Mouse (Mus musculus) lung, postnatal 25 days (tissue): ENCODE measurements at regions not wholly inside any gene's neighbourhood (a gene's known extent, or its start where the extent isn't known, plus 50 kb on each side); places are given as distances from the start of the nearest gene placed in this dataset.

Source experiments
- DNase-seq: peaks from one replicate; pipeline ENCODE4 v3.0.0; 2022; ENCODE audit warnings: low spot score

DNA sequence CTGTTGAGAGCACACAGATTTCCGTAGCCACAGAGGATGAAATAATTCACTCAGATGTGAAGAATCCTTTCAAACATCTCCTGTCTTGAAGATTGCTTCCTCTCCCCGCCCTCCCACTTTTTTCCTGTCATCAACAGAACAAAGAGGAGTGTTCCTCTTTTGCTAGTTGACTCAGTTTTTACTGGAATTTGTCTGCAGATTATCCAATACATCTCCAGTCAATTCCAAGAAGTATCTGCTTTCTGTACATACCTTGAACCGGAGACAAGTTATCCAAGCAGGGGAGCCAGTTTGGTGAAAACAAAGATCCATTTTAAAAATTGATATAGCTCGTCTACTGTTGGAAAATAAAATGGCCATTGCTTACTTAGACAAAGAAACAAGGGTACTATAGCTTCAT is 328.5 kb downstream of the Ttll7 start:
- DNase-seq, result no peak

- DNase-seq, result no peak
Measured at GRCm38 (mm10) chr3:147181501-147182365, 329.6 kb downstream of the Ttll7 start.

- DNase-seq, result no peak
Measured at GRCm38 (mm10) chr3:147182366-147182875, 330.3 kb downstream of the Ttll7 start.

DNA sequence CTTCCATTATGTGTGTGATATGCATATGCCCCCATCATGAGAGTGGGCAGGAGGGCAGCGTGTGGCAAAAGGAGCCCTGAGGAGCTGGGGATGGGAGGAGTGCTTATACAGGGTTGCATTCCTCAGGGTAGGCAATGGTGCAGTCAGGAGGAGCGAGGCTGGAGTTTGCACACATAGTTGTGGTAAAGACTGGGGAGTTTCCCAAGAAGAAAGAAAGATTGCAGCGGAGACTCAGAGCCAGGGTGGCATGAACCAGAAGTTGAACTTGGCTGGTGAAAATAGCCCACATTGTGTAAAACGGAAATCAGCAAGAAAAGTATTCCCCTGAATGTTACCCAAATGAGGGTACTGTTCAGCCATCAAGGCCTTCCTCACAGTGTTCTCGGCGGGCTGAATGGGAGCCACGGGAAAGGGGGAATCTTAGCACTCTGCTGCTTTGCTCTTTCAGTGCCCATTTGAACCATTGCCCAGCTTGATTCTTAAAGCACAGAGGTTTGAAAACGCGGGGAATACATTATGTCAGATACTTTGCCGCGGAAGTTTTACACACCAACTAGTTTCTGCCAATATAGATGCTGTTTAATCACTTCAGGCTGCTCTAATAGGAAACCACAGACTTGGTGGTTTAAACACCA is 331.6 kb downstream of the Ttll7 start:
- no peak for DNase-seq

- no peak for DNase-seq
Measured at GRCm38 (mm10) chr3:147189737-147190136, 337.6 kb downstream of the Ttll7 start.

DNA sequence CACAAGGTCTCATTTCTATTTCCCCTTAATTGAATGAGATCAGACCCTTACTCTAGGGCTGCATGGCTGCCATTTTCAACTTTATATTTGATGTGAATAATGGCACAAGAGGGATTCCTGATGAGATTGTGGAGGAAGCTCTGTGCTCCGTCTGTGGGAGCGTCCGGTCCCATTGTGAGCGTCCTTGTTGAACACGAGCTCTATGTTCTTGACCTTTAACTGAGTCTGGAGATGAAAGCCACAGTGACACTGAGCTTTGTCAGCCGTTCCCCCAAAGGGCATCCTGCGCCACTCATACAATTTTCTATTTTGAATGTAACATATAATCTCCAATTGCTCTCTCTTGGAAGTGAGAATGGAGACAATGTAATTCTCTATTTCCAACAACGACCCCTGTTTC is 344.5 kb downstream of the Ttll7 start:
- no peak for DNase-seq

DNA sequence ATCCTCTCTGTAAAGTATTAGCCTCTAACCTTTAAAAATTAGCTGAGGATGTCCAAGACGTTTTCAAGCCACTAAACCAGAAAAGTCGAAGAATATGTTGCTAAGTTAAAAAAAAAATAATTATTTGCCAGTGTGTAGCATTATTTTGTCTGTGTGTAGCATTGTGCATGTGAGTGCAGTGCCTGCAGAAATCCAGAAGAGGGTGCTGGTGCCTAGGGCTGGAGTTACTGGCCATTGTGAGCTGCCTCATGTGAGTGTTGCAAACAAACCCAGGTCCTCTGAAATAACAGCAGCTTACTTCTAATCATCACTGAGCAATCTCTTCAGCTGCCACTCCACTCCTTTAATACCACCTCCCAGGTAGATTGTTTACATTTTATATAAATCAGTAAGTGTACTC is 345.0 kb downstream of the Ttll7 start:
- no peak for DNase-seq

DNA sequence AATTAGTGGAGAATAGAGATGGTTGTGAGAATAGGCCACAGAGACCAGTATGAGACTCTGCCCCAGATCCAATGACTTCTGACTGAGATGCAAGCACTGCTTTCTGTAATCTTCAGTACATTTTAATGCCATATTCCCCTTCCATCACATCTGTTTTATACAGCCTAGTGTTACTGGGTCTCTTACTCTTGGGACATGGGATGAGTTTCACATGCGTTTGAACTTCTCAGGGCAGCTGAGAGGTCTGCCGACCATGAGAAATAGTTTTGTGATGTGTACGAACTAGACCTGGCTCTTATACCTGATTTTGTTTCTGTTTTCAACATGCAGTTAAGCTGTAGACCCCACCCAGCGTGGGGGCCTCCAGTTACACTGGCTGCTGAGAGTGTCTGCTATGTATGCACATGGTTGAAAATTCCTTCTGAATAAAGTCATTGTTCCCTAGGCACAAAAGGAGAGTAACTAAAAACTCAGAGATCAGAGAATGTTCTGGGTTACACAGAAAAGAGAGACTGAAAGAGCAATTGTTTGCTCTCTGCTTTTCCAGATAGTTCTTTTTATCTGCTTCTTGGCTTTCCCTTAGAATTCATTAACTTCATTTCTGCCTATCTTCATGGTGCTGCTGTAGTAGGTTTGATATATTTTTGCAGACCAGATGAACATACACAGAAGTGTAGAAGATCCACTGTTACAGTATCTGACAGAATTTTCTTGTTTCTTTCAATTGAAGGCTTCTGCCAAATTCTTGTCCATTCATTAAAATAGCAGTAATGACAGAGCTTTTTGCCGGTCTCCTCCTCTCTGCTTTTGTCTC is 359.2 kb downstream of the Ttll7 start:
- DNase-seq, result no peak

GRCm38 (mm10) chr3:147228663-147229062 is 376.5 kb downstream of the Ttll7 start:
- peak; percentile 6 for DNase-seq

DNA sequence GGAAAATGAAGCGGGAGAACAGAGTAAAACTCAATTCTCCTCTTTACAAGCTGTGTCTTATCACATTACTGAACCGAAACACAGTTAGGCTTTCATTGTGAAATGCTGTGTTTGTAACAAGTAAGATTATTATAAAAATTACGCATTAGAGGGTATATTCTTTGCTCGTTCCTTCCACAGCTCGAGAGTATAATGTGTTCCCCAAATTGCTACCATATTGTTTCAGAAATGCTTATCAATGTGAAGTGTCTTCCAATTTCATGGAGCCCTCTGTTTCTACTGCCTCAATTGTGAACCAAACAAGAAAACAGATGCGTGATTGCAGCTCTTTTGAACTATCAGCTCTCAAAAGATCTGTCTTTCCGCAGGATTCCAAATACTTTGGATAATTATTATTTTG is 378.4 kb downstream of the Ttll7 start:
- DNase-seq, result no peak

GRCm38 (mm10) chr3:147238398-147238797 is 386.2 kb downstream of the Ttll7 start:
- no peak for DNase-seq

- peak; percentile 7 for DNase-seq
Measured at GRCm38 (mm10) chr3:147240651-147241050, 388.5 kb downstream of the Ttll7 start.

DNA sequence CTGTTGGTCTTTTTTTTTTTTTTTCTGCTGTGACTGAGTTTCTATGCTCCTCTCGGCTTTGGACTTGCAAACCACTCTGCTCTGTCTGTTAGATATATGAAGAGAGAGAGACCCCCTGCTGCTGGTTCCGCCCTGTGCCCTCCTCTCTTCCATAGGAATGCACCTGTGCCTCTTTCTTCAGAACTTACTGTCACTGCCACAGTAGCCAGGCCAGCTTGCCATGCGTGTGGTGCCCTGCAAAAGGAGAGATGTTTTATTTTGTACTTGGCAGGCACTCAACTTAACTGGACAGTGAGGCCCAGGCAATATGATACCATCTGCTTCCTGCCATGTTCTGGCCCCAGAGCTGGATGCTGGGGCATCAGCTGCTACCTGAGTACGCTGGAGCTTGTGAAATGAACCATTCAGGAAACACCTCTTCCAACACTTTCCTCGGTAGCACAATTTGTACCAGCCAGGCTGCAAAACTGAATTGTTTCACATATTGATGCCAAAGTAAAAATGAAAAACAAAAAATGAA is 392.8 kb downstream of the Ttll7 start:
- no peak for DNase-seq

DNA sequence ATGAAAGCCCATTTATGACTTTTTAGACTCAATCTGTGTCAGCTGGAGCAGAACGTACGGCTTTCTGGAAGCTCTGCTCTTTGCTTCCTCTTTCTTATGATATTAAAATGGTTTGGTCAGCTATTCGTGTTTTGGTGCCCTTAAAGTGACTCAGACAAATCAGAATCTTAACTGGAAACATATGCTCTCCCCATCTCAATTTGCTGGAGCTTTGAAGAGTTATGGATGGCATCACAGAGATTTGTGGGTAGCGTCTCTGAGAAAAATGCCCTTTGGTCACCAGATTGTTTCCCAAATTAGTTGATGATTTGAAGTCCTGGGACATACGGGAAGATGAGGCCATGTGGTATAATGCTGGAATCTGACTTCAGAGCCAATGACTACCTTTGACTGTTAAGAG is 394.0 kb downstream of the Ttll7 start:
- DNase-seq, result no peak

GRCm38 (mm10) chr3:147249466-147249865 is 397.3 kb downstream of the Ttll7 start:
- DNase-seq, result no peak

- DNase-seq, result no peak
Measured at GRCm38 (mm10) chr3:147249906-147250305, 397.7 kb downstream of the Ttll7 start.

- no peak for DNase-seq
Measured at GRCm38 (mm10) chr3:147252226-147252788, 400.1 kb downstream of the Ttll7 start.

DNA sequence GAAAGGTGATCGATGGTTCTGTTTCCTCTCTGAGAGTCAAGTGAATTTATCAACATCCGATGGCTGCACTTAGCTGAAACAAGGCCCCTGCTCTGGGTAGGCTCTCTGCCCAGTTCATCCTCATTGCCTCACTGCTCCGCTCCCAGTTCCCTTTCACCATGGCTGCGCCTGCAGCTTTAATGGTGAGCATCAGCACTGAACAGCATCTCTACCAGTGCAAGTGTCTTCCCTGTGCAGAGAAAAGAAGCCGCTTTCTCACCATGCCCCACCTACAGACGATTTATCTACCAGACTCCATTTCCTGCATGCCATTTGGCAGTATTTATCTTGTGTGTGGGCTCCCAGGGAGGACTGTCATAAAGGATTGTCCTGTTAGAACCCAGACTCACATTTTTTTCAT is 400.6 kb downstream of the Ttll7 start:
- DNase-seq, result no peak

DNA sequence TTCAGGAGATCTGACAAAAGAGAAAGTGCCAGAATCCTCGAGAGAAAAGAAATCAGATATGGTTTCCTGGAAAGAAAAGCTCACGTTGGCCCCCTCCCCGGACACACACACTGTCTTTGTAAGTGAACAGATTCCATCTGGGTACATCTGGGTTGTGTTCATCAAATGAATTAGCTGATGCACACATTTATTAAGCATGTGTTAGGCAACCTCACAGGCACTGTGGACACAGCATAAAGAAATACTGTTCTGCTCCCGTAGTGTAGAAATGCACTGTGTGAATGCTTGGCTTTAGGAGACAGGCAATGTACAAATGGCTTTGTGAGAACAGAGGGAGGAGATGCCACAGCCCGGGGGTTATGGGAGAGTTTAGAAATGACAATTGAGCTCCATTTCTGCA is 402.3 kb downstream of the Ttll7 start:
- no peak for DNase-seq

GRCm38 (mm10) chr3:147260958-147261595 is 408.9 kb downstream of the Ttll7 start:
- DNase-seq, result no peak

- DNase-seq, result peak; percentile 10
Measured at GRCm38 (mm10) chr3:147266556-147266955, 414.4 kb downstream of the Ttll7 start.
